Mouse (Mus musculus): ENCODE measurements around the gene Enpp1. TPM values are rescaled to one million over a fixed set of nuclear protein-coding genes. Genes with fewer than 3 reads are reported as not detected.
"Not testable (repeated sequence)": the region's sequence is repeated elsewhere in the genome, so short reads cannot be mapped to it uniquely, and the experiment has no call there.

The Enpp1 gene
- polyA plus RNA-seq, 1 experiment from 2014 or later = 2.5 TPM

- WGBS = 32% methylated on average over 9 of the region's 9 CpGs
- H3K4me1 ChIP-seq (ENCODE audit: control insufficient read depth, insufficient read depth, low read length) = no peaks in the 10 kb centered on the region
- H3K27me3 ChIP-seq (ENCODE audit: control insufficient read depth, insufficient read depth, low read length) = no peaks in the 10 kb centered on the region
- no peak overlapping the region for H3K9ac ChIP-seq (ENCODE audit: low read depth, low read length)
- H3K27ac ChIP-seq (ENCODE audit: low read depth, low read length) = no peak overlapping the region
- ATAC-seq (ENCODE audit: low FRiP score, low TSS enrichment) = no peak
- no peak overlapping the region for H3K4me3 ChIP-seq (ENCODE audit: low read length)
- no peaks in the 10 kb centered on the region for H3K36me3 ChIP-seq (ENCODE audit: control insufficient read depth, insufficient read depth, low read length)
- H3K4me2 ChIP-seq (replicated peaks; ENCODE audit: low read depth, low read length) = no peak overlapping the region
- no peaks in the 10 kb centered on the region for H3K9me3 ChIP-seq (ENCODE audit: control insufficient read depth, low read length)
Measured at GRCm38 (mm10) chr10:24621572-24621971, 90.4 kb downstream of the Enpp1 start.

GRCm38 (mm10) chr10:24616572-24616971, 95.4 kb downstream of the Enpp1 start:
- 94% methylated on average over 1 of the region's 1 CpGs for WGBS

GRCm38 (mm10) chr10:24615799-24616198, 96.2 kb downstream of the Enpp1 start:
- 85% methylated on average over 6 of the region's 6 CpGs for WGBS
- H3K4me1 ChIP-seq (ENCODE audit: control insufficient read depth, insufficient read depth, low read length) = no peaks in the 10 kb centered on the region
- ATAC-seq (ENCODE audit: low FRiP score, low TSS enrichment) = no peak
- H3K9ac ChIP-seq (ENCODE audit: low read depth, low read length) = no peak overlapping the region
- no peaks in the 10 kb centered on the region for H3K27me3 ChIP-seq (ENCODE audit: control insufficient read depth, insufficient read depth, low read length)
- H3K4me2 ChIP-seq (replicated peaks; ENCODE audit: low read depth, low read length) = no peak overlapping the region
- no peaks in the 10 kb centered on the region for H3K9me3 ChIP-seq (ENCODE audit: control insufficient read depth, low read length)
- H3K27ac ChIP-seq (ENCODE audit: low read depth, low read length) = no peak overlapping the region
- H3K36me3 ChIP-seq (ENCODE audit: control insufficient read depth, insufficient read depth, low read length) = no peaks in the 10 kb centered on the region
- H3K4me3 ChIP-seq (ENCODE audit: low read length) = no peak overlapping the region

More at GRCm38 (mm10) chr10:24616572-24616971, 95.4 kb downstream of the Enpp1 start:
- H3K4me2 ChIP-seq (replicated peaks; ENCODE audit: low read depth, low read length); H3K4me3 ChIP-seq (ENCODE audit: low read length); H3K4me1 ChIP-seq (ENCODE audit: control insufficient read depth, insufficient read depth, low read length); H3K27ac ChIP-seq (ENCODE audit: low read depth, low read length); ATAC-seq (ENCODE audit: low FRiP score, low TSS enrichment); H3K27me3 ChIP-seq (ENCODE audit: control insufficient read depth, insufficient read depth, low read length); H3K9me3 ChIP-seq (ENCODE audit: control insufficient read depth, low read length); H3K9ac ChIP-seq (ENCODE audit: low read depth, low read length); H3K36me3 ChIP-seq (ENCODE audit: control insufficient read depth, insufficient read depth, low read length): not testable (repeated sequence)

- Histone ChIP-seq H3K36me3 (ENCODE audit: control insufficient read depth, insufficient read depth, low read length) (no peaks in the 10 kb centered on the region), H3K4me3 (ENCODE audit: low read length) (no peak overlapping the region), H3K27ac (ENCODE audit: low read depth, low read length) (no peak overlapping the region), H3K9me3 (ENCODE audit: control insufficient read depth, low read length) (no peaks in the 10 kb centered on the region), H3K4me2 (replicated peaks; ENCODE audit: low read depth, low read length) (no peak overlapping the region), H3K27me3 (ENCODE audit: control insufficient read depth, insufficient read depth, low read length) (no peaks in the 10 kb centered on the region), H3K4me1 (ENCODE audit: control insufficient read depth, insufficient read depth, low read length) (no peaks in the 10 kb centered on the region), H3K9ac (ENCODE audit: low read depth, low read length) (no peak overlapping the region)
- WGBS = 87% methylated on average over 4 of the region's 4 CpGs
- ATAC-seq (ENCODE audit: low FRiP score, low TSS enrichment) = no peak
Measured at GRCm38 (mm10) chr10:24614726-24615125, 97.2 kb downstream of the Enpp1 start.

- Histone ChIP-seq H3K4me2 (replicated peaks; ENCODE audit: low read depth, low read length) (no peak overlapping the region), H3K27ac (ENCODE audit: low read depth, low read length) (no peak overlapping the region), H3K4me1 (ENCODE audit: control insufficient read depth, insufficient read depth, low read length) (no peaks in the 10 kb centered on the region), H3K9ac (ENCODE audit: low read depth, low read length) (no peak overlapping the region), H3K4me3 (ENCODE audit: low read length) (no peak overlapping the region), H3K9me3 (ENCODE audit: control insufficient read depth, low read length) (no peaks in the 10 kb centered on the region), H3K36me3 (ENCODE audit: control insufficient read depth, insufficient read depth, low read length) (no peaks in the 10 kb centered on the region), H3K27me3 (ENCODE audit: control insufficient read depth, insufficient read depth, low read length) (no peaks in the 10 kb centered on the region)
- WGBS = 88% methylated on average over 9 of the region's 9 CpGs
- ATAC-seq (ENCODE audit: low FRiP score, low TSS enrichment) = no peak
Measured at GRCm38 (mm10) chr10:24609766-24610165, 102.2 kb downstream of the Enpp1 start.

GRCm38 (mm10) chr10:24609146-24609545, 102.8 kb downstream of the Enpp1 start:
- WGBS = 87% methylated on average over 3 of the region's 3 CpGs
- H3K4me1 ChIP-seq (ENCODE audit: control insufficient read depth, insufficient read depth, low read length) = no peaks in the 10 kb centered on the region
- no peak for ATAC-seq (ENCODE audit: low FRiP score, low TSS enrichment)
- no peaks in the 10 kb centered on the region for H3K27me3 ChIP-seq (ENCODE audit: control insufficient read depth, insufficient read depth, low read length)
- no peaks in the 10 kb centered on the region for H3K36me3 ChIP-seq (ENCODE audit: control insufficient read depth, insufficient read depth, low read length)
- H3K9me3 ChIP-seq (ENCODE audit: control insufficient read depth, low read length) = no peaks in the 10 kb centered on the region
- H3K4me2 ChIP-seq (replicated peaks; ENCODE audit: low read depth, low read length) = no peak overlapping the region
- H3K9ac ChIP-seq (ENCODE audit: low read depth, low read length) = no peak overlapping the region
- H3K27ac ChIP-seq (ENCODE audit: low read depth, low read length) = no peak overlapping the region
- H3K4me3 ChIP-seq (ENCODE audit: low read length) = no peak overlapping the region

- Histone ChIP-seq H3K27me3 (ENCODE audit: control insufficient read depth, insufficient read depth, low read length) (no peaks in the 10 kb centered on the region), H3K4me3 (ENCODE audit: low read length) (no peak overlapping the region), H3K4me1 (ENCODE audit: control insufficient read depth, insufficient read depth, low read length) (no peaks in the 10 kb centered on the region), H3K9me3 (ENCODE audit: control insufficient read depth, low read length) (no peaks in the 10 kb centered on the region), H3K4me2 (replicated peaks; ENCODE audit: low read depth, low read length) (no peak overlapping the region), H3K27ac (ENCODE audit: low read depth, low read length) (no peak overlapping the region), H3K9ac (ENCODE audit: low read depth, low read length) (no peak overlapping the region), H3K36me3 (ENCODE audit: control insufficient read depth, insufficient read depth, low read length) (no peaks in the 10 kb centered on the region)
- no peak for ATAC-seq (ENCODE audit: low FRiP score, low TSS enrichment)
Measured at GRCm38 (mm10) chr10:24603727-24604126, 108.2 kb downstream of the Enpp1 start.

- Histone ChIP-seq H3K4me2 (replicated peaks; ENCODE audit: low read depth, low read length) (no peak overlapping the region), H3K9ac (ENCODE audit: low read depth, low read length) (no peak overlapping the region), H3K4me3 (ENCODE audit: low read length) (no peak overlapping the region), H3K9me3 (ENCODE audit: control insufficient read depth, low read length) (no peaks in the 10 kb centered on the region), H3K36me3 (ENCODE audit: control insufficient read depth, insufficient read depth, low read length) (no peaks in the 10 kb centered on the region), H3K27ac (ENCODE audit: low read depth, low read length) (no peak overlapping the region), H3K27me3 (ENCODE audit: control insufficient read depth, insufficient read depth, low read length) (no peaks in the 10 kb centered on the region), H3K4me1 (ENCODE audit: control insufficient read depth, insufficient read depth, low read length) (no peaks in the 10 kb centered on the region)
- WGBS = 62% methylated on average over 2 of the region's 2 CpGs
- no peak for ATAC-seq (ENCODE audit: low FRiP score, low TSS enrichment)
Measured at GRCm38 (mm10) chr10:24603035-24603434, 108.9 kb downstream of the Enpp1 start.

GRCm38 (mm10) chr10:24599802-24600201, 112.2 kb downstream of the Enpp1 start:
- Histone ChIP-seq H3K9me3 (ENCODE audit: control insufficient read depth, low read length) (no peaks in the 10 kb centered on the region), H3K27me3 (ENCODE audit: control insufficient read depth, insufficient read depth, low read length) (no peaks in the 10 kb centered on the region), H3K9ac (ENCODE audit: low read depth, low read length) (no peak overlapping the region), H3K4me2 (replicated peaks; ENCODE audit: low read depth, low read length) (no peak overlapping the region), H3K36me3 (ENCODE audit: control insufficient read depth, insufficient read depth, low read length) (no peaks in the 10 kb centered on the region), H3K27ac (ENCODE audit: low read depth, low read length) (no peak overlapping the region), H3K4me3 (ENCODE audit: low read length) (no peak overlapping the region), H3K4me1 (ENCODE audit: control insufficient read depth, insufficient read depth, low read length) (peaks cover 5% of the 10 kb centered on the region; the same call in 1 of the 2 replicates)
- no peak for ATAC-seq (ENCODE audit: low FRiP score, low TSS enrichment)
- 60% methylated on average over 5 of the region's 5 CpGs for WGBS

GRCm38 (mm10) chr10:24598693-24599092, 113.3 kb downstream of the Enpp1 start:
- Histone ChIP-seq H3K9ac (ENCODE audit: low read depth, low read length) (no peak overlapping the region), H3K36me3 (ENCODE audit: control insufficient read depth, insufficient read depth, low read length) (no peaks in the 10 kb centered on the region), H3K4me1 (ENCODE audit: control insufficient read depth, insufficient read depth, low read length) (peaks cover 6% of the 10 kb centered on the region; the same call in 1 of the 2 replicates), H3K27ac (ENCODE audit: low read depth, low read length) (no peak overlapping the region), H3K4me2 (replicated peaks; ENCODE audit: low read depth, low read length) (no peak overlapping the region), H3K27me3 (ENCODE audit: control insufficient read depth, insufficient read depth, low read length) (no peaks in the 10 kb centered on the region), H3K9me3 (ENCODE audit: control insufficient read depth, low read length) (no peaks in the 10 kb centered on the region), H3K4me3 (ENCODE audit: low read length) (no peak overlapping the region)
- ATAC-seq (ENCODE audit: low FRiP score, low TSS enrichment) = no peak
- 90% methylated on average over 6 of the region's 6 CpGs for WGBS
